In genomic region chr4:82504284-82505120, GRCm38 (mm10) we compare ENCODE assay signal across 8 mouse cellular contexts.
DNase-seq lines count a peak whose midpoint lies in the region; ATAC-seq and TF ChIP-seq lines count a peak whose summit lies in the region.

No protein-coding gene starts in this region.

- H3K4me3 ChIP-seq in ES-Bruce4 (ENCODE audit: low read depth, low read length) = peak overlapping the region; percentile 68
- peak overlapping the region; percentile 100 for H3K4me3 ChIP-seq in heart, embryonic 13.5 days
- H3K4me3 ChIP-seq in kidney, embryonic 16.5 days (ENCODE audit: low read length) = peak overlapping the region; percentile 85
- peak overlapping the region; percentile 72 for H3K4me3 ChIP-seq in midbrain, embryonic 13.5 days (replicated peaks)

- under 1% methylated on average over 62 of the region's 62 CpGs for WGBS in heart, embryonic 13.5 days
- under 1% methylated on average over 62 of the region's 62 CpGs for WGBS in kidney, embryonic 16.5 days
- under 1% methylated on average over 62 of the region's 62 CpGs for WGBS in midbrain, embryonic 13.5 days

- H3K27ac ChIP-seq in ES-Bruce4 (ENCODE audit: insufficient read depth, low read length) = peak overlapping the region; percentile 30
- peak overlapping the region; percentile 100 for H3K27ac ChIP-seq in heart, embryonic 13.5 days (replicated peaks)
- H3K27ac ChIP-seq in kidney, embryonic 16.5 days (ENCODE audit: low read length) = peak overlapping the region; percentile 100
- H3K27ac ChIP-seq in midbrain, embryonic 13.5 days = peak overlapping the region; percentile 98

- no peak for TF ChIP-seq EP300 in ES-Bruce4 (IDR thresholded peaks at IDR 0.05; ENCODE audit: insufficient read depth, low read depth, low read length)

- no peak for TF ChIP-seq CTCF in ES-Bruce4 (IDR thresholded peaks at IDR 0.05; ENCODE audit: low read depth, low read length)

- no peaks in the 10 kb centered on the region for H3K27me3 ChIP-seq in ES-Bruce4 (ENCODE audit: control insufficient read depth, insufficient read depth, low read length, poor library complexity, severe bottlenecking)
- no peaks in the 10 kb centered on the region for H3K27me3 ChIP-seq in heart, embryonic 13.5 days (replicated peaks)
- peaks cover 18% of the 10 kb centered on the region; the same call in 1 of the 2 replicates for H3K27me3 ChIP-seq in kidney, embryonic 16.5 days (ENCODE audit: insufficient read depth, low read length)
- H3K27me3 ChIP-seq in midbrain, embryonic 13.5 days = peaks cover 6% of the 10 kb centered on the region; the same call in 1 of the 2 replicates

- no peaks in the 10 kb centered on the region for H3K4me1 ChIP-seq in ES-Bruce4 (ENCODE audit: control insufficient read depth, insufficient read depth, low read length)
- H3K4me1 ChIP-seq in heart, embryonic 13.5 days = peaks cover 43% of the 10 kb centered on the region
- H3K4me1 ChIP-seq in kidney, embryonic 16.5 days (ENCODE audit: insufficient read depth, low read length) = peaks cover 37% of the 10 kb centered on the region
- peaks cover 37% of the 10 kb centered on the region for H3K4me1 ChIP-seq in midbrain, embryonic 13.5 days (replicated peaks)

- ATAC-seq in heart, embryonic 13.5 days (ENCODE audit: extremely low read depth, insufficient number of reproducible peaks, low FRiP score, low TSS enrichment) = no peak
- no peak for ATAC-seq in kidney, embryonic 16.5 days (ENCODE audit: low FRiP score, low TSS enrichment)
- no peak for ATAC-seq in midbrain, embryonic 13.5 days
- no peak for ATAC-seq in megakaryocyte-erythroid progenitor cell, adult 5-6 weeks (replicated peaks; ENCODE audit: low FRiP score, low TSS enrichment, poor library complexity, severe bottlenecking)
- ATAC-seq in megakaryocyte progenitor cell, adult 5-6 weeks (replicated peaks; ENCODE audit: poor library complexity) = no peak

- DNase-seq in 3T3-L1 (ENCODE audit: low read depth, low spot score) = peak; percentile 55
- peak; percentile 75 for DNase-seq in embryo, embryonic 11 days

- no peak for TF ChIP-seq POLR2A in ES-Bruce4 (IDR thresholded peaks at IDR 0.05; ENCODE audit: insufficient read depth, low read length)

- H3K9me3 ChIP-seq in ES-Bruce4 (replicated peaks; ENCODE audit: control insufficient read depth, insufficient read depth, low read length, poor library complexity, severe bottlenecking) = no peaks in the 10 kb centered on the region
- no peaks in the 10 kb centered on the region for H3K9me3 ChIP-seq in heart, embryonic 13.5 days
- H3K9me3 ChIP-seq in kidney, embryonic 16.5 days (ENCODE audit: low read length) = no peaks in the 10 kb centered on the region
- H3K9me3 ChIP-seq in midbrain, embryonic 13.5 days = no peaks in the 10 kb centered on the region

- peak overlapping the region; percentile 95 for H3K4me2 ChIP-seq in heart, embryonic 13.5 days
- H3K4me2 ChIP-seq in kidney, embryonic 16.5 days (replicated peaks; ENCODE audit: low read depth, low read length) = peak overlapping the region; percentile 97
- H3K4me2 ChIP-seq in midbrain, embryonic 13.5 days (replicated peaks) = peak overlapping the region; percentile 96

- H3K36me3 ChIP-seq in ES-Bruce4 (ENCODE audit: control insufficient read depth, insufficient read depth, low read length, poor library complexity, severe bottlenecking) = no peaks in the 10 kb centered on the region
- H3K36me3 ChIP-seq in heart, embryonic 13.5 days = no peaks in the 10 kb centered on the region
- H3K36me3 ChIP-seq in kidney, embryonic 16.5 days (ENCODE audit: insufficient read depth, low read length) = no peaks in the 10 kb centered on the region
- H3K36me3 ChIP-seq in midbrain, embryonic 13.5 days = no peaks in the 10 kb centered on the region

- H3K9ac ChIP-seq in ES-Bruce4 (ENCODE audit: low read depth, poor library complexity, severe bottlenecking) = peak overlapping the region; percentile 93
- peak overlapping the region; percentile 100 for H3K9ac ChIP-seq in heart, embryonic 13.5 days
- peak overlapping the region; percentile 97 for H3K9ac ChIP-seq in kidney, embryonic 16.5 days (replicated peaks; ENCODE audit: low read length)
- H3K9ac ChIP-seq in midbrain, embryonic 13.5 days (replicated peaks) = peak overlapping the region; percentile 95

Comparison
In these comparisons a context has a peak if more than half of its experiments do, and no peak if none do; other contexts are left out.
1. H3K27ac ChIP-seq: peak in every context shown above with its lines; median percentile 100 in heart, embryonic 13.5 days; 100 in kidney, embryonic 16.5 days; 98 in midbrain, embryonic 13.5 days; 30 in ES-Bruce4.